Mouse (Mus musculus): ENCODE results near the gene H2al1m. TPM values are rescaled to one million over a fixed set of nuclear protein-coding genes. Genes with fewer than 3 reads are reported as not detected.

The H2al1m gene
- not detected in 2 replicates for polyA plus RNA-seq (2012; ENCODE audit: low replicate concordance)

GRCm38 (mm10) chrX:9283464-9283863 lies at the start of gene H2al1m:
TSS of gene H2al1m (plus strand) at chrX:9283764.

GRCm38 (mm10) chrX:9256766-9257165 lies 26.8 kb upstream of the H2al1m start, which contains the start of gene Gm14862:
TSS of gene Gm14862 (minus strand) at chrX:9256899.

GRCm38 (mm10) chrX:9272460-9273361 lies 10.9 kb upstream of the H2al1m start, which contains the start of gene Xk:
TSS of gene Xk (plus strand) at chrX:9272756.

Other genes with a start within 250 kb of the H2al1m start
- gene Fthl17f, start 220.7 kb upstream of the H2al1m start, polyA plus RNA-seq (2012; ENCODE audit: low replicate concordance), result not detected in 2 replicates
- gene 4930402K13Rik, start 179.2 kb upstream of the H2al1m start, polyA plus RNA-seq (2012; ENCODE audit: low replicate concordance), result not detected in 2 replicates
- 0.39 and 1.5 TPM in 2 replicates for gene Lancl3, start 83.9 kb upstream of the H2al1m start, polyA plus RNA-seq (2012; ENCODE audit: low replicate concordance)
- gene Gm14862, start 26.9 kb upstream of the H2al1m start, polyA plus RNA-seq (2012; ENCODE audit: low replicate concordance), result not detected in 2 replicates
- 1.8 and 4.7 TPM in 2 replicates for gene Xk, start 11.0 kb upstream of the H2al1m start, polyA plus RNA-seq (2012; ENCODE audit: low replicate concordance)
- not detected in 2 replicates for gene H2al1k, start 66.9 kb downstream of the H2al1m start, polyA plus RNA-seq (2012; ENCODE audit: low replicate concordance)
- gene Cybb, start 204.0 kb downstream of the H2al1m start, polyA plus RNA-seq (2012; ENCODE audit: low replicate concordance), result 16.7 and 18.6 TPM in 2 replicates